Mouse (Mus musculus): ENCODE data around the gene Dusp2. TPM values are rescaled to one million over a fixed set of nuclear protein-coding genes. Genes with fewer than 3 reads are reported as not detected.

The Dusp2 gene
- polyA plus RNA-seq, 1 experiment = 1.6 TPM

DNA sequence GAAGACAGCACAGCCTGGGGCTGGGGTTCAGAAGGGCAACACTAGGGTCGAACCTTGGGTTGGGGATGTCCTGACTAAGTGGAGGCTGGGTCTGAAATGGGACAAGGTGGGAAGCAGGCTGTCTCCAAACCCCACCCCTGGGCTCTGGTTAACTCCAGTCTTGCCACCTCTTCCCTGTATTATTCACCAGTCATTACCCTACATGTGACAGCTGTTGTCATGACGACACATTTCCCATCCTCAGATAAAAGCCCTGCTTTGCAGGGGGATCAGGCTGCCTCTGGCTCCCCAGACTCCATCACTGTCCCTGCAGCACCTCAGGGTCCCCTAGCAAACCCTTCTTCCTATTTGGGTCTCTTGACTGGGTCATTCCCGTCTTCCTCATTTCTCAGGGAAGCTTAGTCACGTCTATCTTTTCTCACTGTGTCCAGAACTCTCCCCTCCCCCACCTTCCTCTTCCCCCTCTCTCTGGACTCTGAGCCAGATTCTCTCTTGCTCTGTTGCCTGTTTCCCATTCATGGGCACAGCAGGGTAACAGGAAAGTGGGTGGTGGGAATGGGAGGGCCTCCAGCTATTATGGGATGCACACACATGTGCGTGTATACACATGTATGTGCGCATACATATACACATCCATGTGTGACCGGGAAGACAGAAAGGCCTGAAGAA lies 42.1 kb downstream of the Dusp2 start:
- TF ChIP-seq POLR2A (IDR thresholded peaks at IDR 0.05; ENCODE audit: borderline replicate concordance, insufficient read depth, low read length) = no peak
- no peak for TF ChIP-seq CTCF (IDR thresholded peaks at IDR 0.05; ENCODE audit: borderline replicate concordance, insufficient read depth, low read depth, low read length)
- 45% methylated on average over 7 of the region's 7 CpGs for WGBS
- DNase-seq = no peak
- Histone ChIP-seq H3K4me3 (replicated peaks; ENCODE audit: insufficient read depth, low read depth, low read length) (no peak overlapping the region), H3K27ac (ENCODE audit: insufficient read depth, low read length) (no peak overlapping the region), H3K27me3 (ENCODE audit: control insufficient read depth, insufficient read depth, low read length) (no peaks in the 10 kb centered on the region), H3K4me1 (ENCODE audit: control insufficient read depth, insufficient read depth, low read length) (no peaks in the 10 kb centered on the region)

DNA sequence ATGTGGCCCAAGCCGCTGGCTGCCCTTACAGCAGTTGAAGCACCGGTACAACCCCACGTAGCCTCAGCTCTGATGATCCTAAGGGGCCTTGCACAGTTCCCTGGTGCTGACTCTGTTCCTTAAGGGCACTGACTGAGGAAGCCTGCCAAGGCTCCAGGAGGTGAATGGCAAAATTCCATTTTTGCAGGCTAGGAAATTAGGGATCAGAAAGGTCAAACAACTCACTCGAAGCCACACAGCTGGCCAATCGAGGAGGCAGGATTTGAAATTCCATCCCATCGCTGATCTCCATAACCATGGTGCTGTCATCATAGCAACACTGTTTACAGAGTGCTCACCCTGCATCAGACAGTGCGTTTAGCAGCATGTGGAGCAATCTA lies 42.6 kb downstream of the Dusp2 start:
- no peaks in the 10 kb centered on the region for H3K27me3 ChIP-seq (ENCODE audit: control insufficient read depth, insufficient read depth, low read length)
- H3K4me3 ChIP-seq (replicated peaks; ENCODE audit: insufficient read depth, low read depth, low read length) = no peak overlapping the region
- H3K4me1 ChIP-seq (ENCODE audit: control insufficient read depth, insufficient read depth, low read length) = no peaks in the 10 kb centered on the region
- WGBS = 41% methylated on average over 7 of the region's 7 CpGs
- TF ChIP-seq CTCF (IDR thresholded peaks at IDR 0.05; ENCODE audit: borderline replicate concordance, insufficient read depth, low read depth, low read length) = no peak
- no peak for TF ChIP-seq POLR2A (IDR thresholded peaks at IDR 0.05; ENCODE audit: borderline replicate concordance, insufficient read depth, low read length)
- no peak overlapping the region for H3K27ac ChIP-seq (ENCODE audit: insufficient read depth, low read length)
- no peak for DNase-seq

DNA sequence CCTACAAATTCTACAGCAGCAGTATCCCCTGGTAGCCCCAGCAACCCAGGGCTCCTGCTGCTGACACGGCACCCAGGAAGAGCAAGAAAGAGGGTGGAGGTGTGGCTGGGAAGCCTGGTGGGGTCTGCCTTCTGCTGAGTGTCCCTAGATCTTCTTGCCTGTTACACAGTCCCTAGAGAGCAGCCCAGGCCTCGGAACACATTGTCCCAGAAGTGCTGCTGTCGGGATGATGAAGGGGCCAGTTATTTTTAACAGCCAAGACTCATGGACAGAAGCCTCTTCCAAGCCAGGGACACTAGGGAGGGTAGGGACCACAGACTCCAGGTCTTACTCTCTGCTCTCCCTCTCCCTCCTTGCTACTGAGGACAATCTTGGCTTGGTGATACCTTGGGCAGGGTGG lies 43.3 kb downstream of the Dusp2 start:
- Histone ChIP-seq H3K4me3 (replicated peaks; ENCODE audit: insufficient read depth, low read depth, low read length) (no peak overlapping the region), H3K27ac (ENCODE audit: insufficient read depth, low read length) (no peak overlapping the region), H3K27me3 (ENCODE audit: control insufficient read depth, insufficient read depth, low read length) (no peaks in the 10 kb centered on the region), H3K4me1 (ENCODE audit: control insufficient read depth, insufficient read depth, low read length) (no peaks in the 10 kb centered on the region)
- TF ChIP-seq CTCF (IDR thresholded peaks at IDR 0.05; ENCODE audit: borderline replicate concordance, insufficient read depth, low read depth, low read length) (no peak), POLR2A (IDR thresholded peaks at IDR 0.05; ENCODE audit: borderline replicate concordance, insufficient read depth, low read length) (no peak)
- DNase-seq = no peak
- WGBS = 65% methylated on average over 3 of the region's 3 CpGs

DNA sequence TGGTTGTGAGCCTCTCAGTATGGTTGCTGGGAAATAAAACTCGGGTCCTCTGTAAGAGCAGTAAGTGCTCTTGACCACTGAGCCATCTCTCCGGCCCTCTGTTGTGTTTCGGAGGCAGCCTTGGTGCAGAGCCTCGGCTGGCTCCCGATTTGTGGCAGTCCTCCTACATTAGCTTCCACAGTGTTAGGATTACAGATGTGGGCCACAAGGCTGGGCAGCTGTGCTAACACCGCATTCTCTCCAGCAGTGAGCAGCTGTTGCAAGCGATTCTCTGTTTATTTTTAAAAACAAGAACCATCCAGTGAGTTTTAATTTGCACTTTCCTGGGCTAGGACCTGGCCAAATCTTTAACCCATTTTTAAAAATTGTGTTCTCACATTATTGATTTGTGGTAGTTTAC lies 47.9 kb downstream of the Dusp2 start:
- TF ChIP-seq CTCF (IDR thresholded peaks at IDR 0.05; ENCODE audit: borderline replicate concordance, insufficient read depth, low read depth, low read length) = no peak
- no peak for TF ChIP-seq POLR2A (IDR thresholded peaks at IDR 0.05; ENCODE audit: borderline replicate concordance, insufficient read depth, low read length)
- WGBS = 74% methylated on average over 7 of the region's 7 CpGs
- no peak for DNase-seq
- H3K4me3 ChIP-seq (replicated peaks; ENCODE audit: insufficient read depth, low read depth, low read length) = no peak overlapping the region
- H3K4me1 ChIP-seq (ENCODE audit: control insufficient read depth, insufficient read depth, low read length) = no peaks in the 10 kb centered on the region
- no peak overlapping the region for H3K27ac ChIP-seq (ENCODE audit: insufficient read depth, low read length)
- no peaks in the 10 kb centered on the region for H3K27me3 ChIP-seq (ENCODE audit: control insufficient read depth, insufficient read depth, low read length)

DNA sequence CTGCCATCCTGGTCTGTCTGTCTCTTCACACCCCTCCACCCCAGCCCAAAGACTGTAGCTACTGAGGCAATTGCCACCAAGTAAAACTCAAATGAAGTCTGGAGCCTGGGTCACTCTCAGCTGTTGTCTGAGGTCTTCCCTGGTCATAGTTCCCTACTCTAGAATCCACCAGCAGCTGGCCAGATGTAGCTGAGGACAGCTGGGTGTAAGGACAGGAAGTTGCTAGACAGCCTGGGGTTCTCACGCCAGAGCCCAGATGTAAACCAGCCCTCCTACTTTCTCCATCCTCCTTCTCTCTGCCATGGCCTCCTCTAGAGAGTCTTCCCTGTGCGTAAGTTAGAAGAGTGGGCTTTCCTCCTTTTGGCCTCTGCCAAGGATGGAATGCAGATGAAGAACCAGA lies 51.6 kb downstream of the Dusp2 start:
- no peak overlapping the region for H3K4me3 ChIP-seq (replicated peaks; ENCODE audit: insufficient read depth, low read depth, low read length)
- no peak for DNase-seq
- H3K4me1 ChIP-seq (ENCODE audit: control insufficient read depth, insufficient read depth, low read length) = no peaks in the 10 kb centered on the region
- no peaks in the 10 kb centered on the region for H3K27me3 ChIP-seq (ENCODE audit: control insufficient read depth, insufficient read depth, low read length)
- TF ChIP-seq CTCF (IDR thresholded peaks at IDR 0.05; ENCODE audit: borderline replicate concordance, insufficient read depth, low read depth, low read length) = no peak
- WGBS = 90% methylated on average over 2 of the region's 2 CpGs
- no peak overlapping the region for H3K27ac ChIP-seq (ENCODE audit: insufficient read depth, low read length)

Other genes starting within 250 kb of the Dusp2 start
- 1.1 and 2.0 TPM in 2 replicates for gene Ncaph, start 202.2 kb upstream of the Dusp2 start, polyA plus RNA-seq (2012; rRNA removed)
- 1.2 and 2.0 TPM in 2 replicates for gene Itpripl1, start 192.7 kb upstream of the Dusp2 start, polyA plus RNA-seq (2012; rRNA removed)
- 1.00 and 1.1 TPM in 2 replicates for gene 1810024B03Rik, start 127.9 kb upstream of the Dusp2 start, polyA plus RNA-seq (2012; rRNA removed)
- 74.8 and 84.8 TPM in 2 replicates for gene Snrnp200, start 127.8 kb upstream of the Dusp2 start, polyA plus RNA-seq (2012; rRNA removed)
- 105 and 110 TPM in 2 replicates for gene Ciao1, start 88.3 kb upstream of the Dusp2 start, polyA plus RNA-seq (2012; rRNA removed)
- 77.9 and 80.3 TPM in 2 replicates for gene Tmem127, start 88.3 kb upstream of the Dusp2 start, polyA plus RNA-seq (2012; rRNA removed)
- 88.7 and 92.2 TPM in 2 replicates for gene Stard7, start 65.9 kb upstream of the Dusp2 start, polyA plus RNA-seq (2012; rRNA removed)
- not detected in 2 replicates for gene Astl, start 2.5 kb downstream of the Dusp2 start, polyA plus RNA-seq (2012; rRNA removed)
- gene Adra2b, start 27.0 kb downstream of the Dusp2 start, polyA plus RNA-seq (2012; rRNA removed) = 0.64 and 1.2 TPM in 2 replicates
- gene Gpat2, start 89.0 kb downstream of the Dusp2 start, polyA plus RNA-seq (2012; rRNA removed) = 0.36 and 0.38 TPM in 2 replicates
- gene Fahd2a, start 108.4 kb downstream of the Dusp2 start, polyA plus RNA-seq (2012; rRNA removed) = 42.9 and 45.7 TPM in 2 replicates
- 81.6 and 83.9 TPM in 2 replicates for gene Kcnip3, start 185.9 kb downstream of the Dusp2 start, polyA plus RNA-seq (2012; rRNA removed)
- gene Prom2, start 205.3 kb downstream of the Dusp2 start, polyA plus RNA-seq (2012; rRNA removed) = 3.3 and 4.1 TPM in 2 replicates